Mouse (Mus musculus): ENCODE measurements around the gene Inf2.

GRCm38 (mm10) chr12:112604022-112604421 is 15.4 kb downstream of the Inf2 start:
- TF ChIP-seq USF1 (IDR thresholded peaks at IDR 0.05; ENCODE audit: low read depth, low read length) (no peak), ZNF384 (IDR thresholded peaks at IDR 0.05; ENCODE audit: low read depth, low read length) (no peak), ZMIZ1 (IDR thresholded peaks at IDR 0.05; ENCODE audit: low read depth, low read length) (no peak), CTCF (IDR thresholded peaks at IDR 0.05 in 2 of 3, conservative IDR thresholded peaks at IDR 0.05 in 1 of 3; ENCODE audit: control insufficient read depth in 1 of 3, insufficient read depth in 1 of 3, low read depth in 2 of 3, low read length in 3 of 3, poor library complexity in 1 of 3, severe bottlenecking in 1 of 3) (no peak), MAFK (IDR thresholded peaks at IDR 0.05; ENCODE audit: borderline replicate concordance, low read depth, low read length) (no peak), SIN3A (IDR thresholded peaks at IDR 0.05; ENCODE audit: low read length) (no peak)

Data from MEL (cell line).